Mouse (Mus musculus) A20 (cell line): Measurements from ENCODE around the gene Syt13.

Experiments
- DNase-seq: peaks from one replicate; pipeline ENCODE4 v3.0.0-alpha.2; 2011; ENCODE audit warnings: low read depth, low spot score

Syt13 gene

DNA sequence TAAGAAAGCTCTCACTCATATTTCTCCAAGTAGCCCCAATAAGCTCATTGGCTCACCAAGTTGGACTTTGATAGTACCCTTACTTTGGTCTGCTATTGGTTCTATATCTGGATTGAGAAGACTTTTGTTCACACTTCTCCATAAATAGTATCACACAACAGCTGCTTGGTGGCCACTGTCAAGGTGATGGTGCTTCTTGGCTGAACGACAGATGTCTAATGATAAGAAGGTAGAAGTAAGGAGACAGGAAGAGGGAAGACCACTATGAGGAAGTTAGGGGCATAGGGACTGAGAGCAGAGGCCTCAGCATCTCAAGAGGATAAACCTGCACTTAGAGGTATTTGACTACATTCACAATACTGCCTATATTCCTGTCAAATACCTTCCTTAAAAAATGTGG, 49.4 kb downstream of the Syt13 start:
- no peak for DNase-seq

DNA sequence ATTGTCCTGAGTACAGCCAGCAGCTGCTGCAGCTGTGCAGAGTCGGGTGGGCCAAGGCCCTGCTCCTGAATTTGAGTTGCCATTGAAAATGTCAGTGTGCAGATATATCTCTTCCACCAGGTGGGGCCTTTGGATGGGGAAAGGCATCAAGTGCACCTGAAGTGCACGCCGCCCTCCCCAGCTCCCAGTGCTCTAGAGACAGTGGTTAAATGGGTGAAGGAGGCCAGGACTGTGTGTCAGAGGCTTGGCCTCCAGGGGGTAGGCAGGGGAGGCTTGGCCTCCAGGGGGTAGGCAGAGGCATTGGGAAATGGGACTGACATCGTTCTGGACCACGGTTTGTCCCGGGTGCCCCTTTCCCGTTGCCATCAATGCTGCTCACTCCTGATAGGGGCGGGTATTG, 51.4 kb downstream of the Syt13 start:
- no peak for DNase-seq

DNA sequence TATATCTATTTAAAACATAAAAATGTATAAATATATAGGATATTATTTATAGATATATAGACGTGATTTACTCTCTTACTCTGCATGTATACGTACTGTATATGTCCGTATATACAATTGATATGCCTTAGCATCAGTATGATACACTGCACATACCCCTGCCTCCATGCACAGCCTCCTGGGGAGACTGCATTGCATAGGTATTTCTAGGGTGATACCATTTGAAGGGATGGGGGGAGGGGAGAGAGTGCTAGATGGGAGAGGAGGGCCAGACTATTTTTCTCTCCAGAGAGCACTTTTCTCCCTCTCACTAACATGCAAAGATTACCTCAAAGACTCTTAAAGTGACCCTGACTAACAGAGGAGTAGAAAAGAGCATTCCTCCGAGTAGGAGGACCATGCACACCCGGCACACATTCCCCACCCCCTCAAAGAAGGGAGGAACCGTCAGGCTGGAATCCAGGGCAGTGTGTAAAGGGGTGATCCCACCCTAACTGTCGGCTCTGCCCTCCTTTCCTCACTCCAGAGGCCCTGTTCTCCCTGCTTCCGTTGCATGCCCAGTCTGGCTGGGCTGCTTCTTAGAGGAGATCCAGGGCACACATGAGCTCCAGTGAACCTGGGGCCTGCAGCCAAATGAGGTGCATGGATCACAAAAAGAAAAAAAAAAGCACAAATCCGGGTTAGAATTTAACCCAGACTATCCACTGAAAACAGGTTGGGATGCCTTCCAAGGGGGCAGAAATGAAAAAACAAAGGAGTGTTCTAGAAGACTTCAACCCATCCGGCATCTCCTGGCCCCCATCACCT, 52.3 kb downstream of the Syt13 start:
- DNase-seq: no peak

DNA sequence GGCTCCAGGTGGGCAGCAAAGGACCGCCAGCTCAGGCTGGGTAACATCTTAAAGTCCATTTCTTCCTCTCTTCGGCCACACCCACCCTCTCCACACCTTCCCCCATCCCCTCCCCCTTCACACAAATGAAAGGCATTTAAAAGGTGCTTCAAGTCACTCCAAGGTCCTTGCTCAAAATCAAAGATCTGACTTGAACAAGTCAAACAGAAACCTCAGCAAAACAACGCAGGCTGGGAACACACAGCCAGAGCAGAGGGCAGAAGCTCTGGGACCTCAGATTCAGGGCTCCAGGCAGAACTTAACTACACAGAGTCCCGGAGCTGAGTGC, 52.9 kb downstream of the Syt13 start:
- DNase-seq: no peak

DNA sequence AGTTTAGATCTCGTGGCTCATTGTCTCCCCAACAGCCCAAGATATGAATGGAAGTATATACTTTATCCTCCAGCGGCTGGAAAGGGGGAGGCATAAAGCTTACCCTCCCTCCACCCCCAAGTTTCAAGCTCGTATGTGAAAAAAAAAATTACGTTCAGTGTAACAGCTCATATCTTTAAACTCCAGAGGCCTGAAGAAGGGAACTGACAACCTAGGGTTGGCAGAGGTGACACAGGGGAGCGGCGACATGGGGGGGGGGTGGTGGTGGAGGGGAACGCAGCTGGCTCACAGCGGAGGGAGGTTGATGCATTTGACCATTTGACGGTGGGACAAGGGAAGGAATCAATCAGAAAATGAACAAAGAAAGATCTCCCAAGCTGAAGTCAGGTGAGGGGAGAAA, 56.2 kb downstream of the Syt13 start:
- DNase-seq: no peak

DNA sequence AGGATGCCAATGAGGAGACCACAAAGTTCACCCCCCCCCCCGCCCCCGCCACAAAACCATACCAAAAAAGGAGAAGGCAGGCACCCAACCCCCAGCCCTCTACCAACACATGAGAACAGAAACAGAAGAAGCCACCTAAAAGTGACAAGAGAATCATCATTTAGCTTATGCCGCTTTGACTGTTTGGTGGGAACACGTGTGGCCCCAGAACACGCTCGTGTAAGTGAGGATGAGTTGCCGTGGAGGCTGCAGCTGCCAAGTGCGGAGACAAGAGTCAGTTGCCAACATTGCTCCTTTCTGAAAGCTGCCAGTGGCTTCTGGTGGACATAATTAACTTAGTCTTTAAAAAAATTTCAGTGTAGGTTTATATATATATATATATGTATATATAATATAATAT, 56.6 kb downstream of the Syt13 start:
- no peak for DNase-seq

DNA sequence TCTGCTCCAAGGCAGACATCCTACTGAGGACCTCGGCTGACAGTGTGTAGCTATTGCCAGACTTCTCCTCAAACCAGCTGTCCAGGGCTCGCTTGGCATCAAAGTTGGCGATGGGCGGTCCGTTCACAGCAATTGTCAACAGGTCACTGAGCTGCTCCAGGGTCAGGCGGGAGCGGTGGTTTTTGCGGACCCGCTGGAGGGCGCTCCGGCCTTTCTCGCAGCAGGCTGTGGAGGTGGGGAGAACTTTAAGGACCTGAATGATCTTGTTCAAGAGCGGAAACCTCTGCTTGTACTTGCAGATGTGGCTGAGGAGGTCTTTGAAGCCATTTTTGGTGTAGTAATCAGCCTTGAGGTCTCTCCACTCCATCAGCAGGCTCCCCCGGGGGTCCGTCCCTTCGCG, 57.2 kb downstream of the Syt13 start:
- DNase-seq: no peak

DNA sequence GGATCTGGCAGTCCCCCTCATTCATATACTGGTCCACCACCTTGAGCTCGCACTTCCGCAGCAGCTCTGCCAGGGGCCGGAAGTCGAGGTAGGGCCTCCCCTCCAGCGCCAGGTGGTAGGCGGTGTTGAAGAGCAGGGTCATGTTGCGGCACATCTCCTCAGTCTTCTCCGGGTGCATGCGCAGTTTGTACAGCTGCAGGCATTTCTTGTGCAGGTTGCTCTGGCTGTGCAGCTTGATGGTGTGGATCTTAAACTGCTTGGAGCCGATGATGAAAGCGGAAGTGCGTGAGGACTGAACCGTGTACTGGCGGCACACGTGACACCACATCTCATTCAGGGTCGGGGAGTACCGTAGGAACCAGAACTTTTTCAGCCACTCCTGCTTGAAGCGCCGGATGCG, 58.7 kb downstream of the Syt13 start:
- no peak for DNase-seq

DNA sequence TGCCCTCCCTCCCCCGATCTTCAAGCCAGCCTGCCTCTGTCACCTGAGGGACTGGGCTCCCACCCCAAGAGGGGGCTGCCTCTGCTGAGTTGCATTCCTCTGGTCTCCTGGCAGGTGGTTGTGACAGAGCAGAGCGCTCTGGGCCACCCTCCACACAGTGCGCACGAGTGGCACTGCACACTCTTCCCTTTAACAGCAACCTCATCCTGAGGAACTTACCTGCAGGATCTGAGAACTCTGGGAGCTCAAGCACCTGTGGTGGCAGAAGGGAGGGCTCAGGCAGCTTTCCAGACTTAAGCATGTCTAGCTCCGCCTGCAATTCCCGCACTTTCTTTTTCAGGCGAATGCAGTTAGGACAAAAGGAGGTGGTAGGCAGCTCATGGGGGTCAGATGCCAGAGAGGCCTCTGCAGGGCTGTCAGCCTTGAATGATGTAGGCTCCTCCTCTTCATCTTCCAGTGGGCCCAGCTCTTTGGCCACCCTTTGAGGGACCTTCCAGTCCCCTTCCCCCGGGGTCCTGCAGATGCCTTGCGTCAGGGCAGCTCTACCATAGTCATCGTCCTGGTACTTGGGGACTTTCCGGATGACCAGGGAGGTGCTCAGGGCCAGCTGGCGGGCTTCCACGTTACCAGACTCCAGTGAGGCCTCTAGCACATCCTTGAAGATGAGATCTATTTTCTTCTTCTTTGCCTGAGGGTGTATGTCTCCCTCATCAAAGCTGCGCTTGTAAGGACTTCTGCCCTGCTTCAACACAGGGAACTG, 60.3 kb downstream of the Syt13 start:
- DNase-seq: no peak

DNA sequence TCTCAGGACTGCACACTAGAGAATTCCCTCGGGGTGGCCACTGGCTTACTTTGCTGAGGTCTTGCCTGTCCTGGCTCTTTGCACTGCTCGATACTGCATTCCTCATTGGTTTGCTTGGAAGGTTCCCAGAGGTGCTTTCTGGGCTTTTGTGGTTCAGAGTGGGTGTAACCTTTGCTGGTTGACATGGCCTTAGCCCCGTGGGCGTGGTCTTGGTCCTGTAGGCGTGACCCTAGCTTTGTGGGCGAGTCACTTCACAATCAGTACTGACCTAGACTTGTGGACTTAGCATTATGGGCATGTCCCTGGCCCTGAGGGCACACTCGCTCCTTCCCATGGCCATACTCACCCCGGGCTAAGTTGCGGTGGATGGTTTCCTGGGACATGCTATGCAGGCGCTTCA, 65.3 kb downstream of the Syt13 start:
- DNase-seq: no peak

DNA sequence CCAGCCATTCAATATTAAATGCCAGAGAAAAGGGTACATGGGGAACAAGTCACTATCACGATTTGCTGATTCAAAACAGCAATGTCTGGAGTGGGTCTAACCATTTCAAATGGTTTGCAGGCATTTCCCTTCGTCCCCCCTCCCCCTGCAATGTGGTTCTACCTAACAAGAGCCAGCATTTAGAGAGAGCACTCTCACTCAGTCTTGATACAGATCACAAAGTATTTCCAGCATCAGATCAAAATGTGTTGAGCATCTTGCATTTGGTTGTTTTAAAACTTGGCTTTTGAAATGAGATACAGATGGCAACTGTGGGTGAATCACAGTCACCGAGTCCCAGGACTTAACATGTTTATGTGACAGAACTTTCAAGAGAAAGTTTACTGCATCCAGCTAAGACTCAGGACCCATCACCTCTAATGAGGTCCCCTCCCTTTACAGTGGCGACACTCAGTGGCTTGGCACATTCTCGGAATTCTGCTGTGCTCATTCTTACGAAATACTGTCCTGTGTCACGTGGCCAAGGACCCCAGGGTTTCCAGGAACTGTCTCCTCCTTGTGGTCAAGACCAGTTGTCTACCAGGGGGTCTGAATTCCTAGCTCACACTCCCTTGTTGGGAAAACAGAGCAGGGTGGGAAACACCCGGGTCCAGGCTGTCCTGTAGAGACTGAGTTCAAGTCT, 67.8 kb downstream of the Syt13 start:
- DNase-seq: no peak

DNA sequence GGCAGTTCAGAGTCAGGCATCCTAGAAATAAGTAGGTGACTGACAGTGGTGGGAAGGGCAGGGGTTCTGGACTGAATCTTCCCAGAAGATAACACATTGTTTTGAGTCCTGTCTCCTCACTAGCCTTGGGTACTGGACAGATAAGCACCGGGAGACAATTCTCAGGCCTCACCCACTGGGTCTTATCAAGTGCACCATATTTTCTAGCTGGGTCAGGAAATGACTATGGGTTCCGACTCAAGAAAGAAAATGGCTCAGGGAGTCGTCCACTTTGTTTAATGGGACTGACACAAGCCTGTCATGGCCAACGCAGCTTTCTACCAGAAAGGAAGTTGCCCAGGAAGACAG, 68.3 kb downstream of the Syt13 start:
- DNase-seq: no peak

DNA sequence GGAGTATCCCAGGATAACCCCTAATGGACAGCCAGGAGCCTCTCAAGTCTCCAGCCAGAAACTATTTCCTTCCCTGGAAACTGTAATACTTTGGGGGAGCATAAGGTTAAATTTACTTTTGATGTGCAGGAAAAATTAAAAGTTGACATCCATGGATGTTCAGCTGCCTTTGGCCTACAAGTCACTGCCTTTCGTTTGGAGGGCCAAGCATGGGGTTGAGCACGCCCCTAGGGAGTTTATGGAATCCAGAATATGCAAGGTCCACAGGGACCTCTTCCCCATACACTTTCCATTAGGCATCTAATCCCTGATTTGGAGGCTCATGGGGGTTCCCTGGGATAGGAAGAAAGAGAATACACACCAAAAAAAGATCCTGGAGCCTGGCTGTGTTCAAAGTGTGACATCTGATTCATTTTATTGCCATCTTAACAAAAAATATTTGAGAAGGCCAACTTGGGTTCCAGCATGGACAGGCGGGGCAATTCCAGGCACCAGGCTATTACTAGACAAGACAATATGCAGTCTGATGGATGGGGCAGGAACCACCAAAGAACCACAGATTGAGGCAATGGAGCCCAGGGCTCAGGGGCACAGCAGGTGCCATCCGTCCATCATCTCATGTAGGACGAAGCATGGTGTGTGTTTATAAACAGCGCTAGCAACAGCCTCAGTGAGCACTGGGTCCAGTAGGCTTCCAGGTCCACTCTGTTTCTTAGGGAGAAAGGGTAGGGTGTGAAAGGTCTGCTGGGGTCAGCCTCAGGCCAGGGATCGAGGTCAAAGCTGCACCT, 69.6 kb downstream of the Syt13 start:
- no peak for DNase-seq

DNA sequence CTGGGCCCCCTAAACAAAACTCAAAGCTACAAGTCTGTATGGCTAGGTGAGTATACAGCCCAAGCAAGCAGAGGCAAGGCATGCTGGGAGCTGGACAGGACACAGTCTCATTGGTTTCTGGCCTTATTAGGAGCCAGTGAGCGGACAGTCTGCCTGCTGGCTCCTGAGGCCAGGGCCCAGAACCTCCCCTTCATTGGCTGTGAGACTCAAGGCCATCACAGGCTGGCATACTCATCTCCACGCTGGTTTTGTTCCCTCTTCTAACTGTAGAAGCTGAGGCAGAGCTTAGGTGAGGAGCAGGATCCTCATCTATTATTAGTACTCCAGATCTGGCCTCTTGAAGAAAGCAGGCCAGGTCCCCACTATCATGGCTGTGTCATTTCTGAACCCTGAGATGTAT, 70.3 kb downstream of the Syt13 start:
- no peak for DNase-seq

DNA sequence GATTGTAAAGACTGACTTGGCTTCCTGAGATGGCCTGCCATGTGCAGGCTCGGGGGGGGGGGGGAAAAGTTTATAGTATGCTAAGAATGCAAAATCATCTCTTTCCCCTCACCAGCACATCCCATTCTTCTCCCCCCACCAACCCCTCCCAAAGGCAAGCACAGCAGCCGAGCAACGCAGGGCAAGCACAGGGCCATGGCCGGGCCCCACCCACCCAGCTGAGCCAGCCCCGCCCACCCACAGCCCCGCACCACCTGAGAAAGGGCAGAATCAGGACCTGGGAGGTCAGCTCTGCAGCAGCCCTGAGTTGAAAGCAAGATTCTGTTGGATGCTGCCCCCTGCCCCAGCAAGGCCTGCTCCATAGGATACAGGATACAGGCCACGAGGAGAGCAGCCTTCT, 70.7 kb downstream of the Syt13 start:
- no peak for DNase-seq

DNA sequence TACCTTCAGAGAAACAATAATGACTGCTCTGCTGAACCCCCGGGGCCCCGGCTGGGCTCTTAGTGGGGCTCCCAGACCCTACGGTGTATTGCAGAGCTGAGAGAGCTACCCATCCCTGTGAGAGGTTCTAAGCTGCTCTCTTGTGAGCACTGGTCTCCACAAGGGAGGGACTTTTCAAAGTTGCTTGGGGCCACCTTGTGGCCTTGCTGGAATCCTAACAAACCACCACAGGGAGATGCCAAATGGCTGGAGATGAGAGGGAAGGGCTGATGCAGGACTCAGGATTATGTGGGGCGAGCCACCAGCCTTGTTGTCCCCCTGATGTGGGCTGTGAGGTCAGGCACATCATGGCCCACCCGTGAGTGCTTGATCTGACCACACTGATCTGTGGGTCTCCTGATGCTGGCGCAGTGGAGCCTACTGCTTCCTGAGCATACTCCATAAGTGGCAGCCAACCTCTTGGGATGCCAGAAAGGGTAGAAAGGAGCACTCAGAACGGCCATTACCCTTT, 72.3 kb downstream of the Syt13 start:
- no peak for DNase-seq

DNA sequence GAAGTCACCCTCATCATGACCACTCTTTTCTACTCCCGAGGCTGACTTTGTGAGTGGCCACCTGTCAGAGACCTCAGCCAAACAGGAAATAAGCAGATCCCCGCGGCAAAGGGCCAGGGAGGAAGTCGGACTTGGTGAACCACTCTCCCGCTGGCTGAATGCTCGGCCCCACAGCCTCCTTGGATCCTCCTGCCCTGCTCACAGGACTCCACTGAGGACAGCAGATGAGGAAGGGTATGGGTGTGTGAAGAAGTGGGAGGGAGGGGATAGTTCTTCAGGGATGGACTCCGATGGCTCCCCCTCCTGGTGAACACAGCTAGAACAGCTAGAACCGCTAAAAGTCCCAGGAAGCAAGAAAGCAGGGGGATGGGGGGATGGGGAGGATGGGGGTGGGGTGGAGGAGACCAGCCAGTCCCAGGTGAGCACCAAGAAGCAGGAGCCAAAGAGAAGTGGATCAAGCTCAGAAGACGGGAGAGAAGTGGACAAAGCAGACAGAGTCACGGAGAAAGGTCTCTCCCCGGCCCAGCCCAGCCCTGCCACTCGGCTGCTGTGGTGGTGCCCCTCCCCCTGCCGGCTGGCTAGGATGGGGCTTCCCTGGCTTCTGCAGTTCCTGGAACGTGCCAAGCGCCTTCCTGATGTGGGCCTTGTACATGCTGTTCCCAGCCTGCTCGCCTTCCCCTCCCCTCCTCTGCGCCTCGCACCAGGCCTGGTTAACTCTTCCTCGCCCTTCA, 73.2 kb downstream of the Syt13 start:
- no peak for DNase-seq

DNA sequence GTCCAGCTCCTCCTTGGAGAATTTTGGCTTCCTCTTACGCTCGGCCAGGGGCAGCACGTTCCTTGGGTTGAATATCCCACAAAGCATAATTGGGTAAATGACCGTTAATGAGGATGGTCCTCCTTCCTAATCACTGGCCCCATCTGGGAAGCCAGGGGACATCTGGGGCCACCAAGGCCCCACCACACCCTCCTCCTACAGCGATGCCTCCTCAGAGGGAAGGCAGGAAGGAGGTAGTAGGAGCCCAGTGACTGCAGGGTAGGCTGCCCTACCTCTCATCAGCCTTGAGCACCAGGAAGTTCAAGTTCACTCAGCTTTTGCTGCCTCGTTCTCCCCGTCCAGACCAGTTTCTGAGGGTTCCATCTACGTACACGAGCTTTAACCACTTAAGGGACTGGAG, 74.7 kb downstream of the Syt13 start:
- DNase-seq: no peak

DNA sequence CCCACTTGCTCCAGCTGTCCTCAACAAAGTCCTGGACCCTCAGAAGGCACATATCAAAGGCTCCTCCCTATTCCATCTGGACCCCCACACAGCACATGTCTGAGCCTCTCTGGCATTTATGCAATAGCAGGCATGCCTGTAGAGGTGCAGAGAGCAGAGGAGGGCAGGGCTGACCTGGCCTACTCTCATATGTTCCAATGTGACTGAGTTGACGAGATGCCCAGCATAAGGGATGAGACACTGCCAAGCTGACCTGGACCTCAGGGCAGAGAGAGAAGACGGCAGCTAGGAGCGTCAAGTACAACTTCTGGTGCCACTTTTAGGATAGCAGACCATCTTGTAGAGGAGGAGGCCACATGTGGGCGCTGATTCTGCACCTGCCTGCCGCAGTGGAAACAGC, 77.1 kb downstream of the Syt13 start:
- DNase-seq: no peak

DNA sequence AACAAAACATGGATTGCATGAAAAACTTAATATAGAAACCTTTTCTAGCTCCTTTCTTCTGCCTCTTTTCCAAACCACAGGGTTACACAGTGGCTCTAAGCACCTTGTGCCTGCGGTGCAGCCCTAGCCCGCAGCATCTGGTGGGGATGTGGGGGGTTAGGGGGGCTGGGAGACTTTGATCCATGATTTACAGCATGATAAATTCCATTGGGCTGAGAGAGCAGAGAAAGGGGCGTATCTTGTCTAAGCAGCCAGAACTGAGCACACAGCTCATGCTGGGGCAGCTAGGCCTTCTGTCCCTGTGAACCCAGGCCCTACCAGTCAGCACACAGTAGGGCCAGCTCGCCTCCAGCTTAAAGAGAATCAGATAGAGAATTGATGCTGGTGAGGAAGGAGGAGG, 90.1 kb downstream of the Syt13 start:
- DNase-seq: no peak
